Mouse (Mus musculus) left cerebral cortex, adult 9 months (tissue): ENCODE results near the gene Disp3.

Experiments used
- DNase-seq, 2 experiments: peaks; one replicate each; pipeline ENCODE4 v3.0.0; 2022; ENCODE audit warnings: low spot score in 2 of 2

Disp3 gene

GRCm38 (mm10) chr4:148287476-148288054 is at the start of gene Disp3:
TSS of gene Disp3 (minus strand) at chr4:148287965.
- DNase-seq: peak in 1 of 2 experiments; percentile 39

- DNase-seq: no peak
Observed at GRCm38 (mm10) chr4:148330269-148330668, 42.5 kb upstream of the Disp3 start.

- DNase-seq: no peak
Observed at GRCm38 (mm10) chr4:148329431-148329830, 41.7 kb upstream of the Disp3 start.

DNA sequence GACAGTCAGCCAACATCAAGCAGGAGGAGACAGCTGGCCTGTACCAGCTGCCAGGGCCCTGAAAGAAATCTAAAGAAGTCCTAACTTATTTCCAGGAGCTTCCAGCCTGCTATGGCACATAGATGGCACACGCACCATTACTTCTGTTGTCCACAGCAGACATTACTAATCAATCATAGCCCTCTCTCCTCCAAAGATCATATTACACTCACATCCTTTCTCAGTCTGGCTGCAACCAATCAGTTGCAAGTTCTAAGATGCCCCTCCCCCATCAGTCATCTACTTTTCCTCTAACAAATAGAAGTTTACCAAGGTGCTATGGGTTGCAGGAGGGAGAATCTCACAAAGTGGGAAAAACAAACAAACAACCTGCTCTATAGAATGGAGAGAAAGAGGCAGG is 40.5 kb upstream of the Disp3 start:
- DNase-seq: no peak

DNA sequence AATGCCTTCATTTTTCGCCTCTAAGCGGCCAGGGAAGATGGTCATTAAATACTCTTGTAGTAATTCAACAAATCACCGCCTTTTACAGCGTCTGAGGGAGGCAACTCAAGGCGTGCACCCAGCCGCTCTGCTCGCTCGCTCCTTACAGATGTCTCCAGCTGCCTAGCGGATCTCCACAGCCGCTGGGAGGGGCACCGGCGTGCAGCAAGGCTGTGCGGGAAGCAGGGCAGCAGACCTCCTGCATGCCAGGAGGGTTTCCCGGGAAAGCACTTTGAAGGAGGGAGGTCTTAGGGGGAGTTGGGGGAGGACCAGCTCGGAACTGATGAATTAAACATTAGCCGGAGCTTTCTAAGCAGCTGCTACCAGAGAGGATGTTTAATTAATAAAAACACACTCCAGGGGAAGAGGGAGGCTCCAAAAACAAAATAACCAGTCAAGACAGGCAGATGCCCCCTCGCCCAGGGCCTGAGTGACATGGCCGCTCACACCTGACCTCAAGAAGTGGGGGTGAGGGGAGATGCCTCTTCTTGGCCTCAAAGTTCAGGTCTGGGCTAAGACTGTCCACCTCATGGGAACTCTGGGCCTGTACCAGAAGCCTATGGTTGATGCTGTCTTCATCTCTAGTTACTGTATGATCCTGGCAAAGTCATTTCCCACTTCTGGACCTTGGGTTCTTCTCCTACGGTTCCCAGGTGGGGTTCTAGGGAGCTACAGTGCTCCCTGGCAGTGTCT is 39.7 kb upstream of the Disp3 start:
- DNase-seq: peak in 1 of 2 experiments; percentile 23

GRCm38 (mm10) chr4:148326791-148327190 is 39.0 kb upstream of the Disp3 start:
- no peak for DNase-seq

GRCm38 (mm10) chr4:148325951-148326350 is 38.2 kb upstream of the Disp3 start:
- DNase-seq: no peak

DNA sequence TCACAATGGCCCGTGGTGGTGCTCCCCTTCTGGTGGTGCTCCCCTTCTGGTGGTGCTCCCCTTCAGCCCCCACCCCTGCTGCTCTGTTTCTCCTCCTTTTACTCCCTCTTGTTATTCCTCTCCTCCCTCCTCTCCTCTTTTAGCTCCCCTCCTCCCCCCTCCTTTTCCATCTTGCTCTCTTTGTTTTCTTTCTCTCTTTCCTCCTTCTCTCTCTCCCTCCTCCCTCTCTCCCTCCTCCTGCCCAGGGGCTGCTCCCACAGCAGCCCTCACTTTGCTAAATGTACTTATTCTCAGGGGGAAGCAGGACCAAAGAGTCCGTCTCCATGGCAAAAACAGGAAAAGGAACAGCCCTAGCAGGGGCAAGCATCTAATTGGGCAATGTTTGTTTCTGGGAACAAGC is 37.3 kb upstream of the Disp3 start:
- no peak for DNase-seq

GRCm38 (mm10) chr4:148322152-148322551 is 34.4 kb upstream of the Disp3 start:
- peak in 1 of 2 experiments; percentile 32 for DNase-seq

- no peak for DNase-seq
Observed at GRCm38 (mm10) chr4:148319366-148319765, 31.6 kb upstream of the Disp3 start.

GRCm38 (mm10) chr4:148315377-148316175 is 27.8 kb upstream of the Disp3 start:
- DNase-seq: no peak

DNA sequence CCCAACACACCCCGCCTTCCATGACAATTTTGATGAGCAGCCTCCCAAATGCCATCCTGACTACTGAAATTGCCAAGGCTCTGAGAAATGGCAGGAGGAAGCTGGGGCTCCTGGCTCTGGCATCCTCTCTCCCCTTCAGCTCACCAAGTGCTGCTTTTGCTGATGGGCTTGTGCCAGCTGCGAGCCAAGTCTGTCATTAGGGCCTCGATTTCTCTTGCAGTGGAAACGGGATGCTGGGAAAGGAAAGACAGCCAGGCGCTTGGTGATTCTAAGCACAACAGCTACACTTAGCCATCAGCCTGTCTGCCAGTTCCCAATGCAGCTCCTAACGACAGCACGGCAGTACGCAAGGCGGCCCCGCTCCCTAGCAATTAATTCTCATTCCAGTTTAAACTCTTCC is 26.6 kb upstream of the Disp3 start:
- peak in 1 of 2 experiments; percentile 25 for DNase-seq

- DNase-seq: no peak
Observed at GRCm38 (mm10) chr4:148313601-148314000, 25.8 kb upstream of the Disp3 start.

- no peak for DNase-seq
Observed at GRCm38 (mm10) chr4:148312296-148313116, 24.7 kb upstream of the Disp3 start.

DNA sequence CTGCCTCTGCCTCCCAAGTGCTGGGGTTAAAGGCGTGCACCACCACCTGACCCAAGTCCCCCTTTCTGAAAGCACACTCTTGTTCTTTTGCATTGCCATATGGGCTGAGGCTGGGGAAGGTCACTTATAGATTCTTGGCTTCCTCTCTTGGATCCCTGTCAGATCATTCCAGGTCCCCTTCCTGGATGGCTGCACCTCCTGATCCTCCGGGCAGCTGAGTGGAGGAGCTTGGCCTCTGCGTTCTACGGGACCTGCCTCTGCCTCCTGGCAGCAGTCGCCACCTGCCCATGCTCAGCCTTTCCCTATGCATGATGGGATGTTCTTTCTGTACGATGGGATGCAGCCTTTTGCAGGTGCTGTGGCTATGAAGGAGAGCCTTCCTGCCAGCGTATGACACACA is 23.1 kb upstream of the Disp3 start:
- DNase-seq: no peak

DNA sequence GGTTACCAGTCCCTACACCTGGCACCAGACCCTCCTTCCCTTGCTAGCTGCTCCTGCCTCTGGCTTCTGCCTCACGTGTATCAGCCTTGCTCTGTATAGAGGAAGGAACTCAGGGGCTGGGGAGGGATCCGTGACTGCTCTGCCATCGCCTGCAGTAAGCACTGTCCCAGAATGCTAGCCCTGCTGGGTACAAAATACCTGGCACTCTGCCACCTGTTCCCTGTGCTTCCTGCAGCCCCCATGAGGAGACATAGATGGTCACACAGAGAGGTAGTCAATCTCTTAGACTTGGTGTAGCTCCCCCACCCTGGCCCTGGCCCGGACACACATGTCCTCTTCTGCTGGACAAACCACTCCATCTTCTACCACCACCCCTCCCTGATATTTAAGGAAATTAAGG is 22.4 kb upstream of the Disp3 start:
- no peak for DNase-seq

- peak in 1 of 2 experiments; percentile 41 for DNase-seq
Observed at GRCm38 (mm10) chr4:148306406-148307083, 18.8 kb upstream of the Disp3 start.

GRCm38 (mm10) chr4:148298720-148299119 is 11.0 kb upstream of the Disp3 start:
- DNase-seq: no peak

DNA sequence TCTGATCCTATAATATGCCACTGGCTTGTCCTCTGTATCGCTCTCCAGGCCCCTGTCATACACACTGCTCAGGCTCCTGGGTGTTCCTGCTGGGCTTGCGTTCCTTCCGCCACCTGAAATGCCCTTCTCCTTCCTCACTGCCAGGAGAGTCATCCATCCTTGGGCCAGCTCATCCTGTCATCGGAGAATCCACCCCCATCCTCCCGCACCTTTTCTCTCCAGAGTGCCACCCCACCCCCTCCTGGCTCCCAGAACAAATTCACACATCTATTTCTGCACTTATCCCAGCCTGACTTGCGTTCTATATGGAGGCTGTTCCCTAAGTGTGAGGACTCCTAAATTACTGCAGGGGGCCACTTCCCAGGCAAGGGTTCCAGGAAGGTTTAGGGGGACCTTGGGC is 9.9 kb upstream of the Disp3 start:
- peak in 1 of 2 experiments; percentile 55 for DNase-seq

GRCm38 (mm10) chr4:148293319-148293718 is 5.6 kb upstream of the Disp3 start:
- no peak for DNase-seq

DNA sequence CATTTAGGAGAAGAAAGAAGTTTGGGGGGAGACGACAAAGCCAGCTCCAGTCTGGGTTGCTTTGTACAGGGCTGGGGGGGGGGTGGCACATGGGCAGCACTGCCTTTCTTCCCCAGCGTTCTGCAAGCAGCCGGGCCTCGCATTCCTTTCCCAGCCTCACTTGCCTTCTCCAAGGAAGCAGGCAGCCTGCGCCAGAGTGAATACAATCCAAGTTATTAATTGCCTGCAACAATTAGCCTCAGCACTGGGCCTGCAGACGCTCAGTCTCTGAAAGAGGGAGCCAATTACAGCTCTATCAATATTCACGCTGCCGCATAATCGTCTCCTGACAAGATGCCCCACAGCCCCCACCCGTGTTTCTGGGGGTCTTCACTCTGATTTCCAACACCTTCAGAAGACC is 4.1 kb upstream of the Disp3 start:
- no peak for DNase-seq
